Mouse (Mus musculus) cerebellum, adult 2 months (tissue): ENCODE results near the gene Serpinb6a.

Source experiments
- CTCF ChIP-seq: fragments of 200-500 bp; IDR thresholded peaks from 2 replicates; pipeline ENCODE4 v1.5.1; 2011; ENCODE audit warnings: low read depth, mild to moderate bottlenecking, control low read depth, low read length, moderate library complexity, borderline replicate concordance; ENCODE audit not compliant: insufficient read depth
- POLR2A ChIP-seq: fragments of 200-500 bp; IDR thresholded peaks from 2 replicates; pipeline ENCODE4 v1.6.1; 2011; ENCODE audit warnings: low read length, control low read depth, borderline replicate concordance; ENCODE audit not compliant: insufficient read depth

DNA sequence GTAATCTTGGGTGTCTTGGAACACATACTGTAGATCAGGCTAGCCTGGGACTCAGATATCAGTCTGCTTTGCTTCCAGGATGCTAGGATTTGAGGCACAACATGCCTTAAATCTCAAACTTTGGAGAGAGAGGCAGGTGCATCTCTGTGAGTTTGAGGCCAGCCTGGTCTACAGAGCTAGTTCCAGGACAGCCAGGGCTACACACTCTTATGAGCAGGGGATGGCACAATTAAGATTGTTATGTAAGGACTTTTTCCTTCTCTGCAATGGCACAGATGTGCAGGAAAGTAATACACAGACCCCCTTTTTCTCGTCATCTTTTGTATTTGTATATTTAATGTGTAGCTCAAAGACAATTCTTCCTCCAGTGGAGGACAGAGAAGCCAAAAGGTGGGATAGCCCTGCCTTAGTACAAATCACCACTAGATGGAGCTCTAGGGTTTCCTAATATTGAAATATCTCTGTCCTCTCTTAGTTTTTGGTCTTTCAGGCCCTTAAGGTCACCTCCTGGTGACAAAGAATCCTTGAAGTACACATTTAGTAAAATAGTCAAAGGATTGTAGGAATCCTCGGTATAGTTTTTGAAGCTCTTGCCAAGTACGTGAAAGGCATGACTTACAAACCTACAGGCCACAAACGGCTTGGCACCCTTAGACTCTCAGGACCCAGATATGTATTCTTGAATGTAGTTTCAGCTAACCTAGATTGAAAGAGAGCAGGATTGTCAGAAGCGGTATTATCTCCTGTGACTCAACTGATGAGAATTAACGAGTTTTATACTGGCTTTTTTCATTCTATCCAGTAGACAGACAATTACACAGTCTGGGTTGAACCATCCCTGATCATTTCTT is 45.8 kb downstream of the Serpinb6a start:
- TF ChIP-seq CTCF (no peak; the same call in 1 of the 2 replicates), POLR2A (no peak)
